Mouse (Mus musculus): ENCODE results near the gene Tspan13.
A peak's percentile ranks its signal among the peaks of the same experiment; 100 is the strongest.

Gene Tspan13

DNA sequence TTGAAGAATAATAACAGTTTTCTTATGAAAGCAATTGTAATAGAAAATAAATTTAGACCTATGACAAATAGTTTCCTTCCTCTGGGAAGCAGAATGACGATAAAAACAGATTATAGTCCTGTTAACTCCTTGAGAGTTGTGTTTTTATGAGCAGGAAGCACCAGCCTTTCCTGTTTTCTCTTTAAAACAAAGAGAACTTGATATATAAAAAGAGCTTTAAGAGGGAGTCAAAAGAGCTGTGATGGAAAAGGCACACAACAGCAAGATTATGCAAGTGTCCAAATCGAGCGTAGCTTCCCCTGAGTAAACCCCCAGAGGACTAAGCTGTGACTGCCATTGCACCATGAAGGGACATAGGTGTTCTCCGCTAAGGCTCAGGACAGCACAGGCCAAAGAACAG, 9.9 kb downstream of the Tspan13 start:
- no peak for DNase-seq (ENCODE audit: low read depth, low spot score)

DNA sequence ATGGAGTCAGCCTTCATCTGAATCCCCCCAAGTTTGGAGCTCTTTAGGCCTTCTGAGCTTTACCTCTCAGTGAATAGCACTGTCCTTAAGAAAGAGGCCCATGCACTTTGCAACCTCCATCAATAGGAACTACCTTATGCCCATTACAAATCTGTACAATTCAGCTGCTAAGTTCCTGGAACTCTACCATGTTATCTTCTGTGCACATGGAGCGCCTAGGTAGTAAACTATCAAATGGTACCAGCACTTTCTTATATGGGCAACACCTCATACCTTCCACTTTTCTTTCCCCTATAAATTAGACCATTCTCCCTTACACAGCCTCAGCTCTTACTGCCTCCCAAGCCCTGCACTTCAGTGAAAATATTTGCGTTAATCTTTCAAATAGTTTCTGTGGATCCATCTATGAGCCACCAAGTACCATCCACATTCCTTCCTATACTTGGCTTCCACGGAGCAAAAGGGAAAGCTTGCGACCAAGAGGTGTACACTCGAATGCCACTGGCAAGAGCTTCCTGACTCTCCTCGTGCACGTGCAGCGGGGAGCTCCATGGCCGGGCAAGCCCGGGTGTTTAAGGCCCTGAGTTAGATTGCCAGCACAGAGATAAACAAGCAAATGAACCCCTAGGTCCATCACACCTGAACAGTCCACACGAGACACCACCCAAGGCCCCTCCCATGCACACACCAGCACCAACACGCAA, 11.5 kb downstream of the Tspan13 start:
- no peak for DNase-seq (ENCODE audit: low read depth, low spot score)

DNA sequence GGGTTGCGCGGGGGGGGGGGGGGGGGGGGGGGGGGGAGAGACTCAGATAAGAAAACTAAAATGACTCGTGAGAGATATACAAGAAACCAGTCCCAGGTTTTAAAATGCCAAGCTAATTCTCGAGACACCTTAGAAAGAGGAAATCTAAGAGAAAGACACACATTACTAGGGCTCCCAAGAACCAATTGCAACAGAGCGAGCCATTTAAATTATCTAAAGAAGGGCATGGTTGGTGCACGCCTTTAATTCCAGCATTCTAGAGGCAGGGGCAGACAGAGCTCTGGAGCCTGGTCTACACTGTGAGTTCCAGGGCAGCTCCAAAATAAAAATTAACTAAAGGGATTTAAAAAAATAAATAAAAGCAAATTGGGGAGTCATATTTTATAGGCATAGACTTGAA, 12.6 kb downstream of the Tspan13 start:
- DNase-seq (ENCODE audit: low read depth, low spot score) = no peak

DNA sequence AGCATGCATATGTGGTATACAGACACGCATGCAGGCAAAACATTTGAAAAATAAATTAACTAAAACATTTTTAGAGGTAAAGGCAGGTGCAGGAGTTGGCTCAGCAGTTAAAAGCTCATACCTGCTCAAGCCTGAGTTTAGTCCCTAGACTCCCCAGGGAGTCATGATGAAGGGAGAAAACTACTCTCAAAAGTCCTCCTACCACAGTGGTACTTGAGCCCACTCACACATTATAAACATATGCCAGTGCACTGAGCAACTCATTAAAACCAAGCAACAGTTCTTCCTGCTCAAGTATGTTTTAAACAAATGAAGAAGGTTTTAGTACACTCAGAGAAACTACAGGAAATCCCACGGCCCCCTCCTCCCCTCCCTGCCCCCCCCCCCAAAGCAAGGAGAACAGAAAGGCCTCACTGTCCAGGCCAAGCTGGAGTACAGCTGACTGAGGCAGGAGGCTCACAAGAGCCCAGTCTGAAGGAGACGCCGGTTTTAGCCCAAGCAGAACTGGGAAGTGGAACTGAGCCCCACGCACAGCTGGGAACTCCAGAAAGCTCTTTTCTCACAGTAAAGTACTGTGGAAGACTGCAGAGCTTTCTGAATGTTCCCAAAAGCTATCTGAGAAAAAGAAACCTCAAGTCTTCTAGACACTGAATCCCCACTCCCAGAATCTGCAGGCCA, 13.2 kb downstream of the Tspan13 start:
- DNase-seq (ENCODE audit: low read depth, low spot score) = no peak

DNA sequence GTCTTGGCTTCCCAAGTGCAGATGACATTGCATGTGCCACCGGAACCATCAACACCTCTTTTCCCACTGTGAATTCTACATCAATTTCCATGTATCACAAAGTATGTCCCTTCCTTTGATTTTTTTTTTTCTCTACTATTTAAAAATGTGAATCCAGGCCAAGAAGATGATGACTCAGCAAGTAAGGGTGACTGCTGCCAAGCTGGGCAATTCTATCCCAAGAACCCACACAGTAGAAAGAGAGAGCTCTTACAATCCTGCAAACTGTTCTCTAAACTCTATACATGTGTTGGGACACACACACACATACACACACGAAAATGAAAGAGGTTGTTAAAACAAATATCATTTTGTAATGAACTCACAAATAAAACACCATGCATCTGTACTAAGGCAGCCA, 15.1 kb downstream of the Tspan13 start:
- DNase-seq (ENCODE audit: low read depth, low spot score) = no peak

DNA sequence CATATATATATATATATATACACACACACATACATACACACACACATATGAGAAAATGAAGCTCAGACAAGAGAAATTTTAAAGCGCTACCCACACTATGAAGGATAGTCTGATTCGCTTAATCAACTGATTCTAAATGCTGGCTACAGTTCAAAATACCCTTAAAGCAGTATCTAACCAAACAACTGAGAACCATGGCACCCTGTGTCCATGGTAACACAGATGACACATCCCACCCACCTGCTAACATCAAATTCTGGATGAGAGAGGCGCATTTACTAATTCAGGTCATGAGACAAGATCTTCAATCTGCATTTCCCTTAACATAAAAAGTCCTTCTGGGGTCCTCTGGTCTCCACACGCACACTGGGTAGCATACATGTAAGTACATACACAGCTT, 16.2 kb downstream of the Tspan13 start:
- no peak for DNase-seq (ENCODE audit: low read depth, low spot score)

DNA sequence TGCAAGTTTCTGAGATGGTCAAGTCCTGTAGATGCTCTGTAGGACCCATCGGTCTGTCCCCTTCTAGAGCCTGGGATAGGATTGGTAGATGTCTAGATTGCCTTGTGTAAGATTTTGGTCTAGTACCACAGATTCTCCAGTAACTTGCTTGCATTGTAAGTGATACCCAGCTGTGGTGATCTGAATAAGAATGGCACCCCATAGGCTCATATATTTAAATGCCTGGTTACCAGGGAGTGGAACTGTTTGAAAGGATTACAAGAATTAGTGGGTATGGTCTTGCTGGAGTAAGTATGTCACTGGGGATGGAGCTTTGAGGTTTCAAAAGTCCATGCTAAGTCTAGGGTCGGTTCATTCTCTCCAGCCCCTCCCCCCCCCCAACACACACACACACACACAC, 21.6 kb downstream of the Tspan13 start:
- DNase-seq (ENCODE audit: low read depth, low spot score) = peak; percentile 64

DNA sequence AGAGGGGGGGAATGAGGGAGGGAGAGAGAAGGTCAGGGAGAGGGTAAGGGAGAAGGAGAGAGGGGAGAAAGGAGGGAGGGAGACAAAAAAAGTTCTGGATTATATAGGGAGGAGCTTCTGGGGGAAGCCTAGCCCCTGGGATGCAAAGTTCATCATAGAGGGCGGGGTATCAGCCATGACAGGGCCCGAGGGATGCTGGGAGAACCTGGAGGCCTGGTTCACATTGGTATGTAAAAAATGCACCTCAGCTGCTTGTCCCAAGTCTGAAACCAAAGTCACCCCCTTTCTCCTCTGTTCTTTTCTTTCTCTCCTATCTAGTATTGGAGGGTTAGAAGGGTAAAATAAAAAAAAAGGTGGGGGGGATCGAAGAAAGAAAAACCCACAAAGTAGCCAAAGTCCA, 22.2 kb downstream of the Tspan13 start:
- peak; percentile 39 for DNase-seq (ENCODE audit: low read depth, low spot score)

DNA sequence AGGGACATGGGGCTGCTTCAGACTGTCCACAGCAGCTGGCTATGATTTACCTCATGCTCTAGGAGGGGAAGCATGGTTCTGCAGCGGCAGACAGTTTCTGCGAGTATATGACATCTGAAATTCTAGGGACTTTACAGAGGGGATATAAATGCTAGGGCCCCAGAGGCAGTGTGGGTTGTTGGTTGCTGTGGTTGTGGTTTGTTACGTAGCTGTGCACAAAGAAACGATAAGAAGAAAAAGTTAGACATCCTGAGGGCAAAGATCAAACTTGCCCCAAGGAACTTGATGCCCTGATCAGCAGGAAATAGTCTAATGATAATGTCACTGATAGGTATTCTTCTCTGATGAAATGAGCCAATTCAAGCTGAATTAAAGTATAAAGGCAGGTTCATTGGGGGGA, 22.7 kb downstream of the Tspan13 start:
- no peak for DNase-seq (ENCODE audit: low read depth, low spot score)

DNA sequence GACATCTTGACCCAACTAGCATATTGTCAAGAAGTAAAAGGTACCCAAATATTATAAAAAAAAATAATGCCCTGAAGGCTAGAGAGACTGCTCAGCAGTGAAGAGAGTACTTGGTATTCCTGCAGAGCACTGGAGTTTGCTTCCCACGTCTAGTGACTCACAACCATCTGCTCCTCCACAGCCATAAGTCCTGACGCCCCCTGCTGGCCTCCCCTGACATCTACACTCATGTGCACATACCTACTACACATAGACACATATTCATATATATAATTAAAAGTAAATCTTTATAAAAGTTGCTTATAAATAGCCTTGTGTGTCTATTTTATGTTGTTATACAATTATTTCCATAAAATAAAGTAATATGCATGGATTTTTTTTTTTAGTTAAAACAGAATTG, 24.5 kb downstream of the Tspan13 start:
- DNase-seq (ENCODE audit: low read depth, low spot score) = peak; percentile 45

DNA sequence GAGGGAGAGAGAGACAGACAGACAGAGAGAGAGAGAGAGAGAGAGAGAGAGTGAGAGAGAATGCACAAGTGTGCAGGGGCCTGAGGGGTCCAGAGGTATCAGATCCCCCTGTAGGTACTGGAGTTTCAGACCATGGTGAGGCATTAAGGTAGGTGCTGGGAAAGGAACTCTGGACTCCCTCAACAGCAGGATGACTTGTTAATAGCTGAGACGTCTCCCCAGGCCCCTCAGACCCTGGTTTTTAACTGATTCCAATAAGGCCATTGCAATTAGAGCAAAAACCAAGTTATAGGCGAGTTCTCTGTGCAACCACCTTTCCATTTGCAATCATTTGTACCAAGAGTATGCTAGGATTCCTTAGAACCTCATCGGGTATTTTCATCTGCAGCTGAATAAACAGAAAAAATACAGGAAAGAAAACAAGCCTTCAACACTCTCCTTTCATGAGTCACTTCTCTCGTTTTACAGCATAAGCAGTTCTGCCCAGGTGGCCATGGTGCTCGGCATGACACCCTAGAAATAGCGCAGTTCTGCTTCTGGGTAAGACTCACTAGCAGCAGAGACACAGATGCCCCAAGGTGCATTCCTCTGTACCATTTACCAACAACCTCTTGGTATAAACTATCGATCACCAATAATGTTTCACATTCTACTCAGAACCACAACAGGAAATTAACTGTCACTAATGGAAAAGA, 28.9 kb downstream of the Tspan13 start:
- no peak for DNase-seq (ENCODE audit: low read depth, low spot score)

DNA sequence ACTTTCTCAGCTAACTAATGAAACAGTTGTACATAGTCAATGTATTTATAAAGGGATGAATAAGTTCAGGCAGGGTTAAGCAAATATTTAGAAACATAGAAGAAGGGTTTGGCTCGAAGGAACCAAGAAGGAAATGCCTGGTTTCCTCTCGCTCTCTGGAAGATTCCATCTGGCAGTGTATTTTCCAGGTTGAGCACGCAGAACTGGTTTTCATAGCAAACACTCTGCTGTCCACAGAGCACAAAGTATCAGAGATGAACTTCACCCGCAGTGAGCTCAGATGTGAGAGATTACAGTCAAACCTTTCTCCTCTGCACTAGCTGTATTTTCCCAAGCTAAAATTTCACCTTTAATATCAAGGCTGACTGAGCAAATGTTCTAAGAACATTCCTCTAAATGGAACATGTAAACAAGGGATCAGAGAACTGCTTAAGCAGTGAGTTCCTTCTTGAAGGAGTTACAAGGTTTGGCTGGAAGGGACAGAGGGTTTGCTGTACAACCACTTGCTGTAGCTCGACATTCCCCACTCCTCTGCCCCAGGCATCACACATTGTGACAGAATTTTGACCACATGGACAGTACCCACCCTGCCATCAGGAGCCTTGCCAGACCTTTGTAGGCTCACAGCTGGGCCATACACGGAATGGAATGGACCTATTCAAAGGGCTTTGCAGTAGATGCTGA, 33.8 kb downstream of the Tspan13 start:
- no peak for DNase-seq (ENCODE audit: low read depth, low spot score)

DNA sequence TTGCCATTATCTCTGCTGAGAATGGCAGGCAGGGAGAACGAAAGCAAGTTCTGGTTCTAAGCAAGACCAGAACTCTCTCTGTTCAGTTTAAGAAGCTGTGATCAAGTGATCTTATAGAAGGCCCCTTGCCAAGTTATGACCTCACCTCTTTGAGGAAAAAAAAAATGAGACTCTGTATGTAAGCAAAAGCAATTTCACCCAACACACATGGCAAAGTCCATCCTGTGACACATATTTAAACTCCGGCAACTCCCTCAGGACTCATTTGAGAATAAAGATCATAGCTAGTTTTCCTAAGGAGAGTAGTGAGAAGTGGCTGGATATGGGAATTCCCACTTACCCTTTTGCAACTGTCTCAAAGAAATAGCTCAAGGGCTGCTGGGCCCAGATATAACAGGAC, 34.7 kb downstream of the Tspan13 start:
- no peak for DNase-seq (ENCODE audit: low read depth, low spot score)

DNA sequence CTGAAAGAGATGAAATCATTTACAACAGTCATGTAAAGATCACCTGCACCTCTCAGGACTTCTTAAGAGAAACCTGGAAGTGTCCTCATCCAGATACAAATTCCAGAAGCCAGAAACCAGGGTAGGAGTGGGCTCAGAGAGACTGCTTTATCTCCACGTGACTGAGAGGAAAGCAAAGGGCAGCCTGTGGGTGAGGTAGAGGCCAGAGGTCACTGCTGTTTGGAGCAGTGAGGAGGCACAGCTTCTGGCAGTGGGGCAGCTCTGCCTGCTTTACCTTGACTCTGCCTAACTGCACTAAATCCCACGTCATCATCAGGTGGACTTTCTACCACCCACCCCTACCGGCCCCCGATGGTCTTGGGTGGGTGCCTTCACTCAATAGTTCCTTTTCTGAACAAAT, 37.6 kb downstream of the Tspan13 start:
- no peak for DNase-seq (ENCODE audit: low read depth, low spot score)

DNA sequence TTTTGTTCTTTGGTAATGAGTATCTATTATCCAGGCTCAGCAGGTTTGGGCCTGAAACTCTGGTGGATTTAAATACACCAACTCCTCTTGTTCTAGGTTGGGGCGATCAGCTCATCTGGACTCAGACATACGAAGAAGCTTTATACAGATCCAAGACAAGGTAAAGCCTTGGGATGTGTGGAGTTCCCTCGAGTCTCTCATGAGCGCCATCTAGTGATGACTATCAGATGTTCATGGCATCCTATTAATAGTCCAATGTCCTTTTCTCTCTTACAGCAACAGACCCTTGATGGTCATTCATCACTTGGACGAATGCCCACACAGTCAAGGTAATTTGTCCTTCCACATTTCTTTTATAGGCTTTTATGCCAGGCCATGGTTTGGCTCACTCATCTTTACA, 46.5 kb downstream of the Tspan13 start:
- peak; percentile 77 for DNase-seq (ENCODE audit: low read depth, low spot score)

DNA sequence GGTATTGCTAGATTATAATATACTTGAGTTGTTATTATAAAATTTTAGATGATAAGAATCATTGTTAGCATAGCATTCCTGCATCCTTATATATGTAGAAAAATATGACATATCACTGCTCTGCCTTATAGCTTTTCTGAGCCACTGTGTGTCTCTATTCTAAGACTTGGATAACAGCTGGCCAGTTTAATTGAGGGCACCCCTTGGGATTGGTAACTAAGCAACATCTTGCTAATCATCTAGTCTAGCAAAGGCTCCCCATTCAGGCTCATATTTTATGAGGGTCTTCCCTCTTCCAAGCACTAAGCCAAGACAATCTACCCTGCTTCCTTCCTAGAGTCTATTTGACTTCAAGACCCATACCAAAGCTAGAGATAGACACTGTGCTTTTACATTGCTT, 48.2 kb downstream of the Tspan13 start:
- DNase-seq (ENCODE audit: low read depth, low spot score) = no peak

DNA sequence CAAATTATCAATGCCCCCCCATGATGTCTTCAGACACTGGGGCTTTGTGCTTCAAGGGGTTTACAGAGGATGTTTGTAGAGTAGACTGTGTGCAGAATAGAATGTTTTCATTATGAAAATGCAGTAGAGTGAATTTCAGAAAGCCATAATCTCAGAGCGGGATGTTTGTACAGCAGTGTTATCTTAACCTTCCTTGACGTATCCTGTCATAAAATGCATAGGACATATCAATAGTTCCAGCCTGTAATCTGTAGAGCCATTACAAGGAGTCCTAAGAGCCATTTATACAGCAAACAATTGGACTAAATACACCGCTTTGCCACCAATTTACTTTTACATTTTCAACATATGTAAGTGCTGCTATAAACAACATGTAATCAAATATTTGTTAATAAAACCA, 48.7 kb downstream of the Tspan13 start:
- DNase-seq (ENCODE audit: low read depth, low spot score) = no peak

DNA sequence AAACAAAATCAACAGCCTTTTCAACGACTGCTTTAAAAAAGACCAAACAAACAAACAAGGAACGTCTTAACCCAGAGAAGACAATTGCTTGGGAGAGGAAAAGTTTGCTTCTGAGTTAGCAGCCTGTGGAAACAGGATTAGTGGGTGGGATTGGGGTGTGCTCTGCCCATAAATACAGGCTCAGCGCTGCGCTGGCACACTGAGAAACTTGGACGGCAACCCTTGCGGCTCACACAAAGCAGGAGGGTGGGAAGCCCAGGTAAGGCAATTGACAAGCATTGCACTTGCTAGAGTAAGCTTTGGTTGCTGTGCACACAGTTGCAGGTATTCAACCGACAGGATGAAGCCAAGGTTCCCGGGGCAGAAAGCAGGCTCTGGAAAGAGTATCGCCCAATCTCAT, 49.6 kb downstream of the Tspan13 start, which contains the start of gene Agr2:
Gene Agr2, plus strand, starts transcription at position 197 of the 400 bp plus-strand sequence.
- DNase-seq (ENCODE audit: low read depth, low spot score) = no peak

DNA sequence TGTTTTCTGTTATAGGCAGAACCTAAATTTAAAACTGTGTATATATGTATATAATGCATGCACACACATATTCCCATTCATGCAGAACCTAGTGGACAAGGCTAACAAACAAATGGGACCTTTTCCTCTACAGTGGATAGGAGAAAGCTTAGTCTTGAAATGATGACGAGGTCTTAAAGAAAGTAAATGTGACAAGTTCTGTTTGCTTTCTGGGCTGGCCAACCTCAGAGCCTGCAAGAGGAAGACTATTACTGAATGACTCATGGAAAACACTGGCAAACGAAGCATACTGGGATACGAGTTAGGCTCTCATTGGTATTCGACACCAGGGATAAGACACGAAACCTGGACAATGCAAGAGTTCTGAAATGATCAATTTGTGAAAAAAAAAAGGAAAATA, 57.6 kb downstream of the Tspan13 start:
- no peak for DNase-seq (ENCODE audit: low read depth, low spot score)

DNA sequence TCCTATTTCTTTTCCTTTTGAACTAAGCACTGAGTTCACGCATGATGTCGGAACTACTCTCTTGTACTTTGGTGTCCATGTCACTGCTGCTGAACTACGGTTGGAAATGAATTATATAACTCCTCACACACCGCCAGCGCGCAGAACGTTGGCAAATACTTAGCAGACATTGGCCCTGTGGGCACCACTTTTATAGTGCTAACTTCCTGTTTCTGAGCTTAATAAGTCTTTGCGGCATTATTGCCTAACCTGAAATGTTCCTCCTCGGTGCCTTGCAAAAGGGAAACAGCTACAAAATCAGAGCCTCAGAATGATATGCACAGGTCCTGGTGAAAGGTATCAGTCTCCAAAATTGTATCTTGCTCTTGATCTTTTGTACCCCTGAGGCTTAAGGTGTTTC, 58.8 kb downstream of the Tspan13 start:
- DNase-seq (ENCODE audit: low read depth, low spot score) = no peak

DNA sequence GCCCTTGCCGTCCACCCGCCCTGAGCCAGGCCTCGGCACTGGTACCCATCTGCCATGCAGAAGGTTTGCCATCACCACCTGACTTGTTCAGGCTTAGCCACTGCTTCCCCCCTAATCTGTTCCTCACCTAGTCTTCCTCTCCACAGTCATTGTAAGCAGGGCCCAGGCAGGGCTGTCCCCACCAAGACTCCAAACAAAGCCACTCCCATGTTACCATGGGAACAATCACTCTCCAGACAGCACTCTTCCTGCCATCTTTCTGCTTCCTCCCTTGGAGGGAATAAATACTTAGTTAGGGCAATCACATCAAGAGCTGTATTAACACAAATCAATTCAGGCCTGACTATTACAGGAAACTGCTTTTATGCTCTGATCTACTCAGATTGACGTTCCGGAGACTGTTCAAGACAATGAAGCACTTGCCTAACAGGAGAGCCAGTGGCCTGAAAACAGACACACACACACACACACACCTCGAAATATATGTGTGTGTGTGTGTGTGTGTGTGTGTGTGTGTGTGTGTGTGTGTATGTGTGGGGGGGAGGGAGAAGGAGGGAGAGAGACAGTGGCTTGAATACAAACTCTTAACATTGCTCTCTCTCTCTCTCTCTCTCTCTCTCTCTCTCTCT, 60.5 kb downstream of the Tspan13 start:
- DNase-seq (ENCODE audit: low read depth, low spot score) = peak; percentile 73

DNA sequence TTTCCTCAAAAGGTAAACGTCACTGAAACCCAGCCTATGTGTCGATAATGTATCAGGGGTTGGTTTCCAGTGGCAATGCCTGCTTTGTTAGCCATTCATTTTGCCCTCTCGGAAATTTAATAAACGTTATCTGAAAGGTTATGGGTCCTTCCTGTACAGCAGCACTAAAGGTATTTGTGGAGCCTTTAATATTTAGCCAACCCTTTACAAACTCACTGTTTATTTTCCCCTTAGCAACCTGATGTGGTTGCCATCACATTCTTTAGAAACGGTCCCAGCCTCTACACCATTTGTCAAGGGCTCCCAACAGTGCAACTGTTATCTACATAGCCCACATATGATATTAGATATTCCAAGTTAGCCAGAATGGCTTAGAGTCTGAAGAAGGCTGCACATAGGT, 62.7 kb downstream of the Tspan13 start:
- DNase-seq (ENCODE audit: low read depth, low spot score) = no peak

Measured in ZHBTc4 (cell line).